Mouse (Mus musculus): ENCODE data around the gene Mtch2.
"Not testable (repeated sequence)": the region's sequence is repeated elsewhere in the genome, so short reads cannot be mapped to it uniquely, and the experiment has no call there.

The Mtch2 gene

GRCm38 (mm10) chr2:90861486-90861885, 14.5 kb downstream of the Mtch2 start:
- no peak for DNase-seq (ENCODE audit: low read depth, low spot score)

- no peak for DNase-seq (ENCODE audit: low read depth, low spot score)
These were observed 17.2 kb downstream of the Mtch2 start for GRCm38 (mm10) chr2:90864184-90864583.

- DNase-seq (ENCODE audit: low read depth, low spot score): peak; percentile 79
These were observed 19.6 kb downstream of the Mtch2 start for GRCm38 (mm10) chr2:90866524-90866923.

GRCm38 (mm10) chr2:90870136-90870601, 23.2 kb downstream of the Mtch2 start:
- DNase-seq (ENCODE audit: low read depth, low spot score): no peak

GRCm38 (mm10) chr2:90871180-90871961, 24.4 kb downstream of the Mtch2 start:
- DNase-seq (ENCODE audit: low read depth, low spot score): no peak

GRCm38 (mm10) chr2:90874025-90874424, 27.1 kb downstream of the Mtch2 start:
- no peak for DNase-seq (ENCODE audit: low read depth, low spot score)

- no peak for DNase-seq (ENCODE audit: low read depth, low spot score)
These were observed 28.3 kb downstream of the Mtch2 start for GRCm38 (mm10) chr2:90875239-90875638.

GRCm38 (mm10) chr2:90877584-90878259, 30.8 kb downstream of the Mtch2 start:
- DNase-seq (ENCODE audit: low read depth, low spot score): no peak

- no peak for DNase-seq (ENCODE audit: low read depth, low spot score)
These were observed 32.5 kb downstream of the Mtch2 start for GRCm38 (mm10) chr2:90879419-90879818.

GRCm38 (mm10) chr2:90880144-90880785, 33.3 kb downstream of the Mtch2 start:
- no peak for DNase-seq (ENCODE audit: low read depth, low spot score)

- DNase-seq (ENCODE audit: low read depth, low spot score): no peak
These were observed 34.9 kb downstream of the Mtch2 start for GRCm38 (mm10) chr2:90881824-90882223.

GRCm38 (mm10) chr2:90885218-90886041, 38.5 kb downstream of the Mtch2 start, which contains the start of gene C1qtnf4:
Gene C1qtnf4, plus strand, starts transcription at chr2:90885860.
- peak; percentile 28 for DNase-seq (ENCODE audit: low read depth, low spot score)

- no peak for DNase-seq (ENCODE audit: low read depth, low spot score)
These were observed 39.5 kb downstream of the Mtch2 start for GRCm38 (mm10) chr2:90886436-90886835.

- no peak for DNase-seq (ENCODE audit: low read depth, low spot score)
These were observed 40.7 kb downstream of the Mtch2 start for GRCm38 (mm10) chr2:90887627-90888026.

GRCm38 (mm10) chr2:90889550-90890548, 42.9 kb downstream of the Mtch2 start:
- DNase-seq (ENCODE audit: low read depth, low spot score): peak; percentile 81

- no peak for DNase-seq (ENCODE audit: low read depth, low spot score)
These were observed 46.8 kb downstream of the Mtch2 start for GRCm38 (mm10) chr2:90893673-90894298.

GRCm38 (mm10) chr2:90894299-90894677, 47.3 kb downstream of the Mtch2 start:
- DNase-seq (ENCODE audit: low read depth, low spot score): not testable (repeated sequence)

GRCm38 (mm10) chr2:90903398-90903797, 56.4 kb downstream of the Mtch2 start:
- DNase-seq (ENCODE audit: low read depth, low spot score): no peak

- DNase-seq (ENCODE audit: low read depth, low spot score): peak; percentile 96
These were observed 57.3 kb downstream of the Mtch2 start, which contains the start of the genes Kbtbd4 and Ndufs3 for GRCm38 (mm10) chr2:90904076-90904855. Gene Kbtbd4, plus strand, starts transcription at chr2:90904740. Gene Ndufs3, minus strand, starts transcription at chr2:90904827.

Measured in ZHBTc4 (cell line).